Mouse (Mus musculus) ES-CJ7 (cell line): ENCODE measurements around the gene Pitpnm1.
A peak's percentile ranks its signal among the peaks of the same experiment; 100 is the strongest.
"Not testable (repeated sequence)": the region's sequence is repeated elsewhere in the genome, so short reads cannot be mapped to it uniquely, and the experiment has no call there.

Source experiments
- DNase-seq: peaks from one replicate; pipeline ENCODE4 v3.0.0; 2011; ENCODE audit warnings: low read depth, low spot score

Gene Pitpnm1

GRCm38 (mm10) chr19:4099837-4100717 is at the start of gene Pitpnm1:
Gene Pitpnm1, plus strand, starts transcription at chr19:4099998.
- DNase-seq, result no peak

DNA sequence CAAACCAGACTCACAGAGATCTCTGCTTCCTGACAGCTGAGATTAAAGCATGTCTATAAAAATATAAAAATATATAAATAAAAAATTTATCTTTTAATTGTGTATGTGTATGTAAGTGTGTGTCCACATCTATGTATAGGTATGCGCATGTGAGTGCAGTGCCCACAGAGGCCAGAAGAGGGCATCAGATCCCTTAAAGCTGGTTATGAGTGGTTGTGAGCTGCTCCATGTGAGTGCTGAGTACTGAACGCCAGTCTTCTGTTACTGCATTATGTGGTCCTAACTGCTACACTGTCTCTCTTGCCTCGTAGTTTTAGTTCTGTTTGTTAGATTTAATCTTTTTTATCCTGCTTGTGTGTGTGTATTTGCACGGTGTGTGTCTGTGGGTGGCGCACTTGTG is 48.8 kb upstream of the Pitpnm1 start:
- peak; percentile 62 for DNase-seq

DNA sequence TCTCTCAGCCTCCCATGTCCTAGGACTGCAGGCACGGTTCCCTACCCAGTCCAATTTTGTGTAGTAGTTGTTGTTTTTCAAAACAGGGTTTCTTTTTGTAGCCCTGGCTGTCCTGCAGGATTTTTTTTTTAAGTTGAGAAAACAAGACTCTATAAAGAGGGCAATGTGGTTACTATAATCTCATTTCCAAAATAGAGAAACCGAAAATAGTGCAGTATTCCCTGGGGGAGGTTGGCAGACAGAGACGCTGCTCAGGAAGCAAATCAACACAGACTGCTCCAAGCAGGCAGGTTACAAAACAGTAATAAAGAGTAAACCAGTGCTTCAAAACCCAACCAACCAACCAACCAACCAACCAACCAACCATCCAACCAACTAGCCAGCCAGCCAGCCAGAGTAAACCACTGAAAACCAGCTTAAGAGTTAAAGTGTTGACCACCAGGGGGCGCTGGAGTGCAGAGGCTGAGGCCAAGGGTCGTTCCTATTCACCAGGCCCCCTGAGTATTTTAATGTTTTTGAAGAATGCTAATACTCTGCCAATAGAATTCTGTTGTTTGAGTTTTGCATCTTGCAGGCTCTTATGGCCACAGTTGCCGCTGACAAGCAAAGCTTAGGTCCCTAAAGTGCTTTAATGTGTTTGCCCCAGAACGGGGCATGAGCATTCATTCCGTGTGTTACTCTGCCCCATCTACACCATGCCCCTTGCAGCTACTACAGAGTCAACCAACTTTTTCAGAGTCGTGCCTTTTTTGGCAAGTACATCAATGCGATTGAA is 47.9 kb upstream of the Pitpnm1 start:
- DNase-seq, result peak; percentile 69

- no peak for DNase-seq
Measured at GRCm38 (mm10) chr19:4052516-4053030, 47.2 kb upstream of the Pitpnm1 start.

DNA sequence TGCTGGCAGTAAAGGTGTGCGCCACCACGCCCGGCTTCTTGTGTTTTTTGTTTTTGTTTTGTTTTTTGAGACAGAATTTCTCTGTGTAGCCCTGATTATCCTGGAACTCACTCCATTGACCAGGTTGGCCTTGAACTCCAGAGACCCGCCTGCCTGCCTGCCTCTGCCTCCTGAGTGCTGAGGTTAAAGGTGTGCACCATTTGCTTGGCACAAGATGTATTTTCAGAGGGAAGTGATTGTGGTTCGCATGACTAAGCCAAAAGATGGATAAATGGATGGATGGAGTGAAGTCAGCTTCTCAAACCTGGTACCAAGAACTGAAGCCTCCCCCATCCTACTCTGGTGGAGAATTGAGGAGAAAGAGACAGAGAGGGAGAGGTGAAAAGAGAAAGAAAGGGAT is 45.2 kb upstream of the Pitpnm1 start:
- DNase-seq, result no peak

DNA sequence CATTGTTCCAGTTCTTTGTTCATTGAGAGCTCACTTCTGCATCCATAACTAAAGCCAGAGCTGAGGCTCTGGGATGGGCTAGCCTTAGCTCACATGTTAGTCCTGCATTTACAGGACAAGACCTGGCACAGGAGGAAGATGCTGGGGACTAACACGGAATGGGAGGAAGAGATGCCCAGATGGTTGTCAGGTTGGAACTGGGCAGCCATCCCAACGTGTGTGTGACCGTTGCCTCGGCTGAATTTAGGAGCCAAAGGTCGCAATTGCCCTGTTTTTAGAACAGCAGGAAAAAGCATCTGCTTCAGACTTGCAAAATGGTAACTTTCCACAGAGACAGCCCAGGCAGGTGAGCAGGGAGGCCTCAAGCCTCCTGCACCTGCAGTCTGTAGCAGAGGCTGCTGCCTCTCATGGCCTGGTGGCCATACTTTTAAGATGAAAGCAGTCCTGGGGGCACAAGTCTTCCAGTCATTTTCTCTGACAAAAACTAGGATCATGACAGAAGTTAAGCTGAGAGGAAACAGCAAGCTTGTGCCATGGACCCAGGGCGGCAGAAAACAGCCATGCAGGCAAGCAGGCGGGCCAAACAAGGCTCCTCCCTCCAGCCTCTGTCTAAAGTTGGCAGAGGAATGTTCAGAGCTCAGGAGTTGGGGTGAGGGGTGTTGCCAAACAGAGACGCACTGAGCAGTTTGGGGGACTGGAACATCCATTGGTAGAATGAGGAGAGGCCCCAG is 44.4 kb upstream of the Pitpnm1 start:
- DNase-seq, result no peak

DNA sequence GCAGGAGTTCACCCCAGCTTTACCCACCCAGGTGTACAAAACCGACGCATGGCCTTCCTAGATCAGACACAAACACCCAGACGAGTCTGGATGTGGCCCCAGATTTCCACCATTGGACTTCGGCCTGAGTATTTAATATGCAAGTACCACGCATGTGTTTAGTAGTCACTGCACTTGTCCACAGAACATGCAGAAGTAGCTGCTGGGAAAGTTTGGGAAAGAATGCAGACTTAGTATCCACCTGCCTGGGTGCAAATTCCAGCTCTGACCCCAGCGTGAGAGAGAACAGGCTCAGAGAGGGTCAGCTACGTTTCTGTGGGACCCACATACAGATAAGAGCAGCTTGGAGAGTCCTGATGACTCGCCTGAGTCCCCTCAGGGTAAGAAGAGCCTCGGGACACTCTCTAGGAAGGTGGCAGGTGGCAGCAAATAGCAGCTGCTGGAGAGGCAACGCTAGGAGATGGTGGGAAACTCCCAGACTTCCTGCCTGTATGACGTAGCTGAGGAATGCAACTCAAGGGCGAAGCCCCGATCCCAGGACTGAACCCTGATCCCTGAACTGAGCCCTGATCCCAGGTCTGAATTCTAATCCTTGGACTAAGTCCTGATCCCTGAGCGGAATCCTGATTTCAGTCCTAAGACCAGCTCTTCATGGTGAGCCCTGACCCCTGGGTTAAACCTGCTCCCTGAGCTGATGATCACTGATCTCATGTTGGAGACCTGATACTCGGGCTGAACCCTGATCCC is 43.7 kb upstream of the Pitpnm1 start:
- peak; percentile 67 for DNase-seq

GRCm38 (mm10) chr19:4056727-4057126 is 43.1 kb upstream of the Pitpnm1 start:
- DNase-seq, result no peak

GRCm38 (mm10) chr19:4057389-4057788 is 42.4 kb upstream of the Pitpnm1 start:
- DNase-seq, result peak; percentile 53

DNA sequence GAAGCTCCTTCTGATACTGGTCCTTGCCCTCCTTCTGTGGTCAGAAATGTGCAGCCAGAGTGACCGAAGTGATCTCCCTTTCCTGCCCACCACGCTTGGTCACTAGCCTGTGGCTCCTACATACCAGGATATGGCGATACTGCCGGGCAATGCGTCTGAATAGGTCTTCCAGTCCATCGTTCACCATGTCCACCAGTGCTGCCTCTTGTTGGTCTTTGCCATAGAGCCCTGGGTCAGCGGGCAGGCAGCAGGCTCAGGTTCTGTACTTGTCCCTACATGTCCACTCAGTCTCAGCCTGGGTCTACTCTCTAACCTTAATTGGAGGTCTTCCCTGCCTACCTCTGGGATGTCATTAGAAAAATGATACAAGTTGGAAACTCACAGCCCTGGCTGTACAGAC is 41.8 kb upstream of the Pitpnm1 start:
- DNase-seq, result no peak

DNA sequence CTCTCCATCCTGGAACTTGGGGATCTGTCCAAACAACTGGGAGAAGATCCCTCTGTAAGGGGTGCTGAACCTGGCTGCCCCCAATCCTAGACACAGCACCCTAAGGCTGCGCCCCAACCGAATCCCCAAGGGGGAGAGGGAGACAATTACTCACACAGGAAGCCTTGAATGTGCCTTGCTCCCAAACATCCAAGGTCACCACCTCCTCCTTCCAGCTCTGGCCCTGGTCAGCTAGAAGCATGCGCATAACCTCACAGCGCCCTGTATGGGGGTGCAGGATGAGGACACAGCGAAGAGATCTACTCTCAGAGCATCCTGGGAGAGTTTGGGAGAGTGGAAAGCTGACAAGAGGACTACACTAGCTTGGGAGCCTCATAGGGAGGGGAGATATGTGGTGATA is 41.2 kb upstream of the Pitpnm1 start:
- DNase-seq, result no peak

GRCm38 (mm10) chr19:4059069-4059740 is 40.6 kb upstream of the Pitpnm1 start, which contains the start of gene Gstp3:
Gene Gstp3, minus strand, starts transcription at chr19:4059569.
- peak; percentile 89 for DNase-seq

DNA sequence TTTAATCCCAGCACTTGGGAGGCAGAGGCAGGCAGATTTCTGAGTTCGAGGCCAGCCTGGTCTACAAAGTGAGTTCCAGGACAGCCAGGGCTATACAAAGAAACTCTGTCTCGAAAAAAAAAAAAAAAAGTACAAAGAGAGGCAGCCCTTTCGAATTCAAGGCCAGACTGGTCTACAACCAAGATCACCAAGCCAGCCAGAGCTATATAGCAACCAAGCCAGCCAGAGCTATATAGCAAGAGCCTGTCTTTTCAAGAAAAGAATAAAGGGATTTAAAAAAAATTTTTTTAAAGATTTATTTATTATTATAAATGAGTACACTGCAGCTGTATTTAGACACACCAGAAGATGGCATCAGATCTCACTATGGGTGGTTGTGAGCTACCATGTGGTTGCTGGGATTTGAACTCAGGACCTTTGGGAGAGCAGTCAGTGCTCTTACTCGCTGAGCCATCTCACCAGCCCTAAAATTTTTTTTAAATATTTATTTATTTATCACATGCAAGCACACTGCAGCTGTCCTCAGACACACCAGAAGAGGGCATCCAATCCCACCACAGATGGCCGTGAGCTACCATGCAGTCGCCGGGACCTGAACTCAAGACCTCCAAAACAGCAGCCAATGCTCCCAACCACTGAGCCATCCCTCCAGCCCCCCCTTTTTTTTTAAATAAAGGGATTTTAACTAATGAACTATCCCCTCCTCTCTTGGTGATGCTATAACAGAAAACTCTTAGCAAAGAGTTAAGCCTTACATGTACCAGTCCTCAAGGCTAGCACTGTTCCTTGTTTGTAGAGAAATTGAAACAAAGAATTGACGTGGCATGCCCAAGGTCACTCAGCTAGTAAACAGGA is 39.5 kb upstream of the Pitpnm1 start:
- not testable (repeated sequence) for DNase-seq

DNA sequence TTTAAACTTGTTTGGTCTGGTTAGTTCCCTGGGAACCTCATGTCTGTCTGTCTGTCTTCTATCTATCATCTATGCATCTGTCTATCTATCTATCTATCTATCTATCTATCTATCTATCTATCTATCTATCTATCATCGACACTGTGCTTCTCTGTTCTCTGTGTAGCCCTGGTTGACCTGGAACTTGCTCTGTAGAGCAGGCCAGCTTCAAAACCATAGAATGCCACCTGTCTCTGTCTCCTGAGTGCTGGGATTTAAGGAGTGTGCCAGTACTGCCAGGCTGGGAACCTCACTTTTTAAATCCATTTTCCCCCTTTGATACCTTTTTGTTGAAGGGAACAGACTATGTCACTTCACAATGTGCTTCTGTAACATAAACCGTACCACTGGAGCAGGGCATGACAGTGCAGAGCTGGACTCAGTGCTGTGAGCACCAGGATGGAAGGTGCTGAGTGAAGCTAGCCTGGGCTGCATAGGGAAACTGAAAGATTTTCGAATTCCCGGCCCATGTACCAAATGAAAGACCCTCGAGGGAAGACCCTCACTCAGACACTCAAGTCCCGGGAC is 38.8 kb upstream of the Pitpnm1 start:
- no peak for DNase-seq

GRCm38 (mm10) chr19:4063357-4063756 is 36.4 kb upstream of the Pitpnm1 start:
- DNase-seq, result not testable (repeated sequence)

DNA sequence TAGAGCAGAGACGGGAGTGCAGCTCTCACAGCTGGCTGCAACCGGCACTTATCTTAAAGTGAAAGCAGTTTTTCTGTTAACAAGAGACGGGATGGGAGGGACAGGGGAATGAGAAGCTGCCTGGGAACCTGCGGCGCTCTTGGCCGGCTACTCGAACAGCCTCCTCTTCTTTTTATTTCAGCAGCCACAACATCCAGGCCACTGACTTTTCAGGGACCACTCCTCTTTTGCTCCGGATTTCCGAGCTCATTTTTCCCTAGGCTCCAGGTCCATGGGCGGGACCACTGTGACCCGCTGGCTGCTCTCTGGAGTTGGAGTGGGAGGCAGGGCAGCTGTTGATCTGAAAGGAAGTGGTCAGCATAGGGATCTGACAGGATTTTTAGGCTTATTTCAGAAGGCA is 35.3 kb upstream of the Pitpnm1 start:
- not testable (repeated sequence) for DNase-seq

GRCm38 (mm10) chr19:4066280-4066679 is 33.5 kb upstream of the Pitpnm1 start:
- no peak for DNase-seq

DNA sequence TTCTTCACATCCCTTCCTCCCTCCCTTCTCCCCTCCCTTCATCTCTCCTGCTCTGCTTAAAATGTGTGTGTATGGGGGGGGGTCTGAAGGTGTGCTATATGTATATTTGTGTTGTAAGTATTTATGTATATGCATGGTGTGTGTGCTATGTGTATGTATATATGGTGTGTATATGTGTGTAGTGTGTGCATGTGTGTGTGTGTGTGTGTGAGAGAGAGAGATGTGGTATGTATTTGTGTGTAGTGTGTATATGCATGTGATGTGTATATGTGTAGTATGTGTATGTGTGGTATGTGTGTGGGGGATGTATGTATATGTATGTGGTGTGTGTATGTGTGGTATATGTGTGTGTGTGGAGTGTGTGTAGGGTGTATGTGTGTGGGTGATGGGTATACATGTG is 32.9 kb upstream of the Pitpnm1 start:
- DNase-seq, result no peak

DNA sequence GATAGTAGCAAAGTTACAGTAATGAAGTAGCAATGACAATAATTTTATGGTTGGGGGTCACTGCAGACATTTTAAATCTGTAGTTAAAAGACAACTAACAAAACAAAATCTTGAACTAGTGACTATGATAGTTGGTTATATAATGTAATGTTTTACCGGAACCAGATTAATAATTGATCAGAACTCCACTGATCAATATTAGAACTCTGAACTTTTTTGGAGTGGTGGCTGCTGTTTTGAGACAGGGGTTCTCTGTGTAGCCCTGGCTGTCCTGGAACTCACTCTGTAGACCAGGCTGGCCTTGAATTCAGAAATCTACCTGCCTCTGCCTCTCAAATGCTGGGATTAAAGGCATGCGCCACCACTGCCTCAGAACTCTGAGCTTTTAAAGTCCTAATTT is 31.6 kb upstream of the Pitpnm1 start:
- DNase-seq, result not testable (repeated sequence)
